Mouse (Mus musculus) adrenal gland, adult 2 months (tissue): Measurements from ENCODE around the gene BC028528. TPM values are rescaled to one million over a fixed set of nuclear protein-coding genes. Genes with fewer than 3 reads are reported as not detected.

ENCODE experiments used
- polyA plus RNA-seq: library from polyadenylated mRNA; depleted of rRNA; stranded (reverse); fragments of >200 nt; gene quantifications from 2 replicates; pipeline ENCODE4 v1.2.3, GENCODE M21; 2012; rRNA removed
- total RNA-seq, 2 experiments: library from RNA; stranded (reverse); gene quantifications; 2 replicates each; pipeline ENCODE4 v1.2.3; 2021

Gene BC028528
- total and polyA plus RNA-seq, 3 experiments = 1.8 to 15.2 (median 13.0) TPM

Other genes with a start within 250 kb of the BC028528 start
- 100 to 1,000 TPM; 152 to 159 TPM for gene Mcl1, start 233.2 kb downstream of the BC028528 start, total RNA-seq
- 272 and 291 TPM in 2 replicates for gene Mcl1, start 233.2 kb downstream of the BC028528 start, polyA plus RNA-seq
- 1 to 10 TPM; 6.0 to 8.8 TPM for gene Adamtsl4, start 204.1 kb downstream of the BC028528 start, total RNA-seq
- 11.0 and 17.4 TPM in 2 replicates for gene Adamtsl4, start 204.1 kb downstream of the BC028528 start, polyA plus RNA-seq
- 100 to 1,000 TPM; 716 to 736 TPM for gene Ecm1, start 152.4 kb downstream of the BC028528 start, total RNA-seq
- 917 and 1,104 TPM in 2 replicates for gene Ecm1, start 152.4 kb downstream of the BC028528 start, polyA plus RNA-seq
- 10 to 100 TPM; 49.6 to 50.3 TPM for gene Tars2, start 131.8 kb downstream of the BC028528 start, total RNA-seq
- 39.6 and 50.2 TPM in 2 replicates for gene Tars2, start 131.8 kb downstream of the BC028528 start, polyA plus RNA-seq
- gene Rprd2, start 73.1 kb downstream of the BC028528 start, total RNA-seq = 10 to 100 TPM; 46.4 to 59.6 TPM
- gene Rprd2, start 73.1 kb downstream of the BC028528 start, polyA plus RNA-seq = 6.3 and 8.1 TPM in 2 replicates
- gene Prpf3, start 36.1 kb downstream of the BC028528 start, total RNA-seq = 10 to 100 TPM; 30.0 to 35.1 TPM
- 4.6 and 5.6 TPM in 2 replicates for gene Prpf3, start 36.1 kb downstream of the BC028528 start, polyA plus RNA-seq
- gene Mrps21, start 20.5 kb downstream of the BC028528 start, total RNA-seq = 100 to 1,000 TPM; 309 to 364 TPM
- gene Mrps21, start 20.5 kb downstream of the BC028528 start, polyA plus RNA-seq = 12.3 and 13.0 TPM in 2 replicates
- gene Ciart, start 9.8 kb downstream of the BC028528 start, total RNA-seq = 1 to 10 TPM; 1.6 to 1.9 TPM
- gene Ciart, start 9.8 kb downstream of the BC028528 start, polyA plus RNA-seq = 2.4 and 4.0 TPM in 2 replicates
- gene Aph1a, start 2.0 kb upstream of the BC028528 start, total RNA-seq = 100 to 1,000 TPM in 1 of 2 experiments, 10 to 100 TPM in 1; 76.0 to 135 TPM
- gene Aph1a, start 2.0 kb upstream of the BC028528 start, polyA plus RNA-seq = 789 and 930 TPM in 2 replicates
- 1 to 10 TPM; 1.7 to 7.3 TPM for gene Car14, start 12.7 kb upstream of the BC028528 start, total RNA-seq
- 1.0 and 1.2 TPM in 2 replicates for gene Car14, start 12.7 kb upstream of the BC028528 start, polyA plus RNA-seq
- 10 to 100 TPM; 81.0 to 98.6 TPM for gene Anp32e, start 37.2 kb upstream of the BC028528 start, total RNA-seq
- 5.8 and 7.4 TPM in 2 replicates for gene Anp32e, start 37.2 kb upstream of the BC028528 start, polyA plus RNA-seq
- gene Plekho1, start 104.0 kb upstream of the BC028528 start, total RNA-seq = 10 to 100 TPM; 12.9 to 24.7 TPM
- 13.8 and 14.0 TPM in 2 replicates for gene Plekho1, start 104.0 kb upstream of the BC028528 start, polyA plus RNA-seq
- 10 to 100 TPM; 38.3 to 39.4 TPM for gene Vps45, start 166.5 kb upstream of the BC028528 start, total RNA-seq
- gene Vps45, start 166.5 kb upstream of the BC028528 start, polyA plus RNA-seq = 2.6 and 3.0 TPM in 2 replicates
- gene Otud7b, start 212.5 kb upstream of the BC028528 start, total RNA-seq = 10 to 100 TPM; 25.0 to 38.2 TPM
- gene Otud7b, start 212.5 kb upstream of the BC028528 start, polyA plus RNA-seq = 16.3 and 19.7 TPM in 2 replicates